Mouse (Mus musculus): ENCODE results near the gene Gm27029. TPM values are rescaled to one million over a fixed set of nuclear protein-coding genes. Genes with fewer than 3 reads are reported as not detected.
"Not testable (repeated sequence)": the region's sequence is repeated elsewhere in the genome, so short reads cannot be mapped to it uniquely, and the experiment has no call there.

Gene Gm27029
- total RNA-seq, 2 experiments from 2014 or later, result 3.5 to 5.2 TPM

DNA sequence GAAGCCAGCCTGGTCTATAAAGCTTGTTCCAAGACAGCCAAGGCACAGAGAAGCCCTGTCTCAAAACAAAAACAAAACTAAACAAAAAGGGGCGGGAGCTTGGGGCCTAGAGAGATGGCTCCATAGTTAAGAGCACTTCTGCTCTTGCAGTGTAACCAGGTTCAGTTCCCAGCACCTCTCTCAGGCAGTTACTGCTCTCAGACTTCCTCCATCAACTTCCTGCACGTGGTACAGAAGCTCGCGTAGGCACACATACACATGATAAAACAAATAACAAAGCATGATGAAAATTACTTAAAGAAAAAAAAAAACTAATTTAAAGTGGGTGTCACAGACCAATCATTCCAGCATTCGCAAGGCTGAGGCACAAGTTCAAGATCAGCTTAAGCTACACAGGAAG, 4.4 kb downstream of the Gm27029 start:
- no peak for DNase-seq

DNA sequence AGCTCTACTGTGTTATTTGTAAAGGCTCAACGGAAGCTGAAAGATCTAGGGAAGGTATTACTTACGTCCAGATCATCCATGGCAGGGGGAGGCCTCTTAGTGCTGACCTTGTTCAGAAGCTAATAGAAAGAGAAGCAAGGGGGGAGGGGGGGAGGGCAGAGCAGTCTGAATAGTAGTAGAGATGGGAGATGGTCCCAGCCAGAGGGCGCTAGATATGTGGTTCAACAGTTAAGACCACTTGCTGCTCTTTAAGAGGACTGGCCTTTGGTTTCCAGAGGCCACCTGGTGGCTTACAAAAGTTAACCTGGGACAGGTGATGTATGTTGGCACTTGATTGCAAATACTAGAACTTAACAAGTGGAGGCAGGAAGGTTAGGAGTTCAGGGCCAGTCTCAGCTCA, 5.0 kb downstream of the Gm27029 start:
- DNase-seq, result no peak

DNA sequence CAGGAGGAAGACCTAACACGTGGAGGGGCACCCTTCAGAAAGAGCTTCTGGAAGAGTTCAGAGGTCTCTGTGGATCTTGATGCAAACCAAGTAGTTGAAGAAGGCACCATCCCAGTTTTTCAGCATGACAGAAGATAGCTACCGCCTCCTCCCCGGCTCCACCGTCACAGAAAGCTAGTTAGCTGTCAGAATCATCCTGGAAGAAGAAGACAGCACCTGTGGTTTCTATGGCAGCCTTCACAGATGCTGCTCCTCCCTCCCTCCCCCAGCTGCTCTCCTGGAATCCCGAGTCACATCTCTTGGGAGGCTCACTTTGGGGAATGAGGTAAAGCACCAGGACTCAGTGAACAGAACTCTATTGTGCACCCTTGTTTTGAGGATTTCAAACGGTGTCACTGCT, 5.6 kb downstream of the Gm27029 start:
- DNase-seq, result no peak

DNA sequence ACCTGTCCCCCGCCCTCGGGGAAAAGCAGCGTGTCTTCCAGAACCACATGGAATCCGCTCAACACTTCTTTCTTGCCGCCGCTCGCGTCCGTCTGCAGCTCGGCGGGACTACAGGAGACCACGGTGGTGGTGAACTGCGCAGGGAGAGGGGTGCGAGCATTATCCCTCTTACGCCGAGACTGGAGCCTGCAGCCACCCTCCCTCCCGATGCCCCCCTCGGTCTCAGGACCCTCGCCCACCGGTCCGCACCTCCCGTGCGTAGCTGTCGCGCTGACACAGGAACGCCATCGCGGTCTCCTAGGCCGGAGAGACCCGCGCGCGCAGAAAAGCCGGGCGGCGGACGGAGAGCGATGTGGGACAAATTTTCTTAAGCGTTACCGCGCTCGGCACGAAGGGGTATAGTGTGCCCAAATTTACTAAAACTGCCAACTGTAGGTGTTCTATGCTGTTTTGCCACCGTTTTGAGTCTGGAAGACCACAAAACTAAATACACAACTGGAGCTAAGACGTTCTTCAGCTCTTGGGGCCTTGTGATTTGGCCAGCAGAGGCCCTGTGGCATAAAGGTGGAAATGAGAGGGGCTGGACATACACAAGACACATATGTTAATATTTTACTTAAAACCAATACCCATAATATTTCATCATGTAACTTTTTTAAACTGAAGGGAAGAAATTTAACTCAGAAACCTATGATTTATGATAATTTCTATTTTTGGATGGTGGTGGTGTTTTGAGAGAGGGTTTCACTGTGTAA, 7.3 kb downstream of the Gm27029 start, which contains the start of gene Aarsd1:
Gene Aarsd1 (minus strand): TSS at position 515 of the 755 bp plus-strand sequence.
- DNase-seq, result peak; percentile 93

DNA sequence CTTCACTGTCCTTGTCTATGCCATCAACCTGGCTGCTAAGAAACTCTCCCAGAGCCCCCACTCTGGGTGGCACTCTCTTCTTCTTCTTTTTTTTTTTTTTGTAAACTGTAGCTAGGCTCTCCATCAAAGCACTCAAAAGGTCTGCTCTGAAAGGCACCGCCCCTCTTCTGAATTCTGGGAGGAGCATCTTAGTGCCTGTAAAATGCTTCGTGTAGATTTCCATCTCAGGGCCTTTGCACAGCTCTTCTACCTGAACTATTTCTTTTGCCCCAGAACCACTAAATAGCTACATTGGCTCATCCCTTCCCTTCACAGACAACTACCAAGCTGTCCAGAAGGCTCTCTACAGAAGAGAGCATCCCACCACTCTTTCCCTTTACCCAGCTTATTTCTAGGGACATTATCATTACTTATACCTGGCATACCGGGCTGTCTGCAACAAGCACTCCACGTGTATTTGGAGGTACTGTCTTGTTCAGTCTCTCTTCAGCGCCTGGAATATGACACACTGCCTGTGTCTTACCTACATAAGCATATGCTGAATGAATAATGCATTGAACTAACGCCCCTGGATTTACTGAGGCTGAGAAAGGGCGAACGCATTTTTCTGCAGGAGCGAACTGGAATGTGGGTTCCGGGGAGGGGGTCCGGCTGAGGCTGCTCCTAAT, 8.0 kb downstream of the Gm27029 start:
- no peak for DNase-seq

DNA sequence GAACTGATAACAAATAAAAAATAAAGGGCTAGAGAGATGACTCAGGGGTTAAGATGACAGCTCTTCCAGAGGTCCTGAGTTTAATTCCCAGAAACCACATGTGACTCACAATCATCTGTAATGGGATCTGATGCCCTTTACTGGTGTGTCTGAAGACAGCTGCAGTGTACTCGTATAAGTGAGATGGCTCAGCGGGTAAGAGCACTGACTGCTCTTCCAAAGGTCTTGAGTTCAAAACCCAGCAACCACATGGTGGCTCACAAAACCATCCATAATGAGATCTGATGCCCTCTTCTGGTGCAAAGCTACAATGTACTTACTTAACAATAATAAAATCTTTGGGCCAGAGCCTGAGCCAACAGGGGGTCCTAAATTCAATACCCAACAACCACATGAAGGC, 9.3 kb downstream of the Gm27029 start:
- DNase-seq, result no peak

DNA sequence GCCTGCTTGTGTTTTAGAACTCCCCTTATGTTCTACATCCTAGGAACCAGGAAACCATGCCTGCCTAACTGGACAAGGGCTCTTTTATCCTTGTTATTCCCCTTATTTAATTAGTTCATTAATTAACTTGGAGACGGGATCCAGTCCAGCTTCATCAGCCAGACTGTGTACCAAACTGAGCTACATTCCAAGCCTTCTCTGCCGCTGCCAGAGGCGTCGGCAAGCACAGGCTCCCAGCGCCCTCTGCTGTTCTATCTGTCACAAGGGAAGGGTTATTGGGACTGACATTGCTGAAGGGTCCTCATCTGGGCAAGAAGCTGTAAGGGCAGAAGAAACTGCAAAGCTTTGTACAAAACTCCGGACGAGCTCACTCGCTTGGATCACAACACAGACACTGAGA, 29.5 kb downstream of the Gm27029 start:
- peak; percentile 78 for DNase-seq

DNA sequence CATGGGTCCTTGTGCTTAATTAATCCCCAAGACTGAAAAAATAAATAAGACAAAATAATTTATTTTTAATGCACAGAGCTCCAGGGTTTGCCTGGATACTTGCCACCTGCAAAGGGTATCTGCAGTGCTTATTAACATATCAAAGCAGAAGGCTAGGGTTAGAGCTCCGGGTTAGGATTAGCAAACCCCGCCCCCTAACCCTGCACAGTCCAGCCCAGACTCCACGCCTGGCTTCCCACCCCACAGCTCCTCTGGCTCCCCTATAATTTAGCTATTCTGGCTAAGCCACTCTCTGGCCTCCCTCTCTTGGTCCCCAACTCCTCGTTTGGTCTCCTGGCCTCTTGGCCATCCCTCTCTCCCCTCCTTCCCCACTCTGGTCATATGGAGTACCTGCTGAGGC, 42.8 kb downstream of the Gm27029 start:
- no peak for DNase-seq

DNA sequence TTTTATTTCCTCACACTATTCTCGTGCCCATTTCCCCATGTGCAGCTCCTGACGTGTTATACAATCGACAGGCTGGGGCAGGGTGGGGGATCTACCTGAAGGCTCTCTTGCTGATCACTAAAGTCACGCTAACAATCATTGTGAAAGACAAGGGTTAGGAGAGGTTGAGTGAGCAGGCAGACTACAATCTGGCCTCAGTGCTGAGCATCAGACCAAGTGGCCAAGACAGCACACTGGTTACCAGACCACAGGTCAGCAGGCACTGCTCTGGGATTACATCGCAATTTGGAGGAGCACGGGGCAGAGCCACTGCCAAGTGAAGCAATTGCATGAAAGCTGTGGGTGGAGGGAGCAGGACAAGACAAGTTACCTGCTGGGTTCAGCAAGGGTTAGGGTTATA, 45.7 kb downstream of the Gm27029 start:
- no peak for DNase-seq

DNA sequence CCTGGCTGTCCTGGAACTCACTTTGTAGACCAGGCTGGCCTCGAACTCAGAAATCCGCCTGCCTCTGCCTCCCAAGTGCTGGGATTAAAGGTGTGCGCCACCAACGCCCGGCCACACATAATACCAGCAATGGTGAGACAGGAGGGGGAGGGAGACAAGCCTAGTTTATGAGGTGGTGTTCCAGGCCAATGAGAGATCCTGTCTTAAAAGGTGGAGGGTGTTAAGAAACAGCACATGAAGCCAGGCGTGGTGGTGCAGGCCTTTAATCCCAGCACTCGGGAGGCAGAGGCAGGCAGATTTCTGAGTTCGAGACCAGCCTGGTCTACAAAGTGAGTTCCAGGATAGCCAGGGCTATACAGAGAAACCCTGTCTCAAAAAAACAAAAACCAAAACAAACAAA, 46.4 kb downstream of the Gm27029 start:
- DNase-seq, result not testable (repeated sequence)

DNA sequence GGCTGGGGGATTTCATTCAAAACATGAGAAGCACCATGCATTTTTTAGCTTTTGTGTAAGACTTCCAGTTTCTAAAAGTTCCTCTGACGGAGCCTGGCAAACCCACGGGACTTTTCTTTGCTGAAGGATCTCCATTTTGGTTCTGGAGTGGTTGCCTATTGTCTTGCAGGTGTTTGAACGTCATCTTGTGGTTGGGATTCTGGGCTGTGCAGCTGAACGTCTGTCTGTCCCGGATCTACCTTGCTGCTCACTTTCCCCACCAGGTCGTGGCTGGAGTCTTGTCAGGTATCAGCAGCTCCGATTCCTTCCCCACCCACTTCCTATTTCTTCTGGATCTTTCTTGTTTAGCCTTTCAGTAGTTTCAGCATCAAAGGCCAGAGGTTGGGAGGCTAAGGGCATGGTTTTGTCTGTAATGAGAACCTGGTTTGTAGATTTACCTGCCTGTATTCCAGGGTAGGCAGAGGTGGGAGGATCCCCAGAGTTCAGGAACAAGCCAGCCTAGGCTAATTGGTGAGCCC, 50.1 kb downstream of the Gm27029 start:
- no peak for DNase-seq

DNA sequence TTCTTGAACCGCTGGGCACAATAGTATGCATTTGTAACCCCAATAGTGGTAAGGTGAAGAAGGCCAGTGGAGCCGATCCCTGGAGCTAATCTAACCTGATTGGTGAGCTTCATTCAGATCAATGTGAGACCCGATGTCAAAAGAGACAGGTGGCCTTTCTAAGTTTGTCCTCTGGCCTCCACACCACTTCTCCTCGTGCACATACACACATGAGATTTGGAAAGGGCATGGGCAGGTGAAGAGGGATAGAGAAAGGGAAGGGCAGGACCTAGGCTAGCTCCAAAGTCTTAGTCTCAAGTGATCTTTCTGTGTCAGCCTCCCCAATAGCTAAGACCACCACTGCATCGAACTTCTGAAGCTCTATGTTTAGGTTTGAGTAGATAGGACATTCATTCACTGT, 54.5 kb downstream of the Gm27029 start:
- DNase-seq, result no peak

DNA sequence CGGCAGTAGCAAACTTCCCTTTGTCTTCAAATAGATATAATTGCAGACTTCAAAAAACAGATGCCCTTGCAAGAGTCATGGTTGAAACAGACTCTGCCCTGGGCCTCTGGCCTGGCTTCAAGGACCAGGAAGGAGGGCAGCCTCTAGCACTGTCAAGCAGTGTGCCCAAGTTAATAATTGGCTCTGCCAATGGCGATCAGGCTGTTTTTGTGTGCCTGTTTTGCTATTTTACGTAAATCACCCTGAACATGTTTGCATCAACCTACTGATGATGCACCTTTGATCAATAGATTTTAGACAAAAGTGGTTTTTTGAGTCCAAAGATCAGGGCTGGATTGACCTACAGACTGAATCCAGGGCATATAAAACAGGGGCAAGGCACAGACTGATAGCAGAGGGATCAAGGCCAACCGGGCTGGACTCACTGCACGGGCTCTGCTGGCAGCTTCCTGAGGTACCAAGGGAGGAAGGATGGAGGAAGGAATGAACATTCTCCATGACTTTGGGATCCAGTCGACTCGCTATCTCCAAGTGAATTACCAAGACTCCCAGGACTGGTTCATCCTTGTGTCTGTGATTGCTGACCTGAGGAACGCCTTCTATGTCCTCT, 57.2 kb downstream of the Gm27029 start, which contains the start of gene G6pc:
Gene G6pc (plus strand): TSS at position 236 of the 610 bp plus-strand sequence.
- DNase-seq, result no peak

DNA sequence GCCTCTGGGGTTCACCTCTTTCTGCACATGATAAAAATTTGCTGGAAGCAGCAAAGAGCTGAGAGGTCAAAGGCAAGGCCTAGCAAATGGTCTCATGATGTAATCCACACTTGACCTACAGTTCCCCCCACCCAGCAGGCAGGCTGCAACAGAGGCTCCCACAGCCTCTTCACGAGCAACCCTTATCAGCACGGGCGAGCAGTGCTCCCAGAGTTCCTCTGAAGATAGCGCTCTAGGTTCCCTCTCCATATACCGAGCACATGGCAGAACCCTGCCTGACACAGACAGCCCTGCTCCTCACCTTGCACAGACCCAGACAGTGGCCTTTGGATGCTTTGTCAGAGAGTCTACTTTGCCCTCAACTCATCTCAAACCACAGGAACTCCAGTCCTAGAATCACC, 60.1 kb downstream of the Gm27029 start:
- DNase-seq, result no peak

DNA sequence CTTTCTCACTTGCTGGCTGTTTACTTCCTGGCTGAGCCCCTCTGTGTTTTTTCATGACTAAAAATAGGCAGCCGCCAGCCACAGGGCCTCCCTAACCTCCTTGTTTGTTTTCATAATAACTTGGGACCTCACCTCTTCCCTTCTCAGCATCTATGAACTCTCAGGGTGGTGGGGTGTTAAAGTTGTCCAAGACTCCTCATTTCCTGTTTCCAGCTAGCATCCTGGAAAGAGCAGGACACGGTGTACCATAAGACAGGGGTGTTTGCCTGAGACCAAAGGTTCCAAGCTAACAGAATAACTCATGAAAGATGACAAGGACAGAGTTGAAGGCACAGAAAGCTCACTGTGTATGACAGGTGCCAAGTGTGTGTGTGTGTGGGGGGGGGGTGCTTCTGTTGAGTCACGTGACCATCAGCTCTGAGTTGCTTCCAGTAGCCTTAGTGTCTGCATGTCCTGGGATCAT, 63.9 kb downstream of the Gm27029 start:
- no peak for DNase-seq

DNA sequence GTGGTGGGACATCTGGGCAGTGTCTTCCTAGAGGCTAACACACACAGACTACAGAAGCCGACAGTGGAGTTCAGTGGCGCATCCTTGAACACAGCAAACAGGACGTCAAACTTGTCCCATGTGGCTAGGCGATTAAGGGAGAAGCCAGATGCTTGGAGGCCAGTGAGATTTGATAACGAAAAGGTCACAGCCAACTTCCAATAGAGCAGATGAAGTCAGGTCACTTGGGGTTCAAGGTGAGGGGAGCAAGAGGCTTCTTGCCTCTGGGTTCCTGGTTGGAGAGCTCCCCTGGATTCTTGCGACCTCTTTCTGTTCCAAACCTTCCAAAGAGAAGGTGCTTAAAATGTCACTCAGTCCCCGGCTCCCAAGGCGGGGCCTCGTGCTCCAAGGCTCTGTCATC, 64.8 kb downstream of the Gm27029 start:
- DNase-seq, result no peak

DNA sequence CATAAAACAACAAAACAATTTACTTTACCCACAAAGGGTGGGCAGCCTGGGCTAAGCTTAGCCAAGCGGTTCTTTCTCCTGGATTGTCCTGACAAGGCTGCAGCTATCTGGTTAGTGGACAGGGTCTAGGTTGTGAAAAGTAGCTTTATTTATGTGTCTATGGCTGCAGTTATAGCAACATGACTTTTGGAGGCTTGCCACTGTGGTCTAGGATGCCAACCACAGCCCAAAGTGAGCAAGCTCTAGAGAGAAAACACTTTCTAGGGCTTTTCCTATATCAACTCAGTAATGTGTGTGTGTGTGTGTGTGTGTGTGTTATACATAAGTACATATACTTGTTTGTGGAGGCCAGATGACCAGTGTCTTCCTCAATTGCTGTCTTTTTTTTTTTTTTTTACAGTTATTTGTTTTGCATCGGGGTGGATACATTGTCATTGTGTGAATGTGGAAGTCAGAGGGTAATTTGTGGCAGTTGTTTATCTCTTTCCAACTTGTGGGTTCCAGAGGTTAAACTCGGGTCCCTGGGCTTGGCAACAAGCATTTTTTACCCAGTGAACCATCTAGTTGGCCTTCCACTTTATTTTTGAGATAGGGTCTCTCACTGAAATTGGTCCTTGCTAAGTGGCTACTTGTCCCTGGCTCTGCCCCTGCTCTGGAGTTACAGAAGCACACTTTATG, 67.0 kb downstream of the Gm27029 start:
- DNase-seq, result no peak

Small RNAs within 50 kb of the gene (microRNA-seq; reads per million reads assigned to microRNA genes)
- gene Mir6929, result 1.0 to 1.9 reads per million in 2 experiments

Other genes with a start within 250 kb of the Gm27029 start
- gene Ccr10, start 249.4 kb downstream of the Gm27029 start, total RNA-seq (2021), result not detected
- 10 to 100 TPM; 17.2 to 17.7 TPM for gene Ezh1, start 198.3 kb downstream of the Gm27029 start, total RNA-seq (2021)
- 10 to 100 TPM; 70.5 to 72.8 TPM for gene Ramp2, start 178.8 kb downstream of the Gm27029 start, total RNA-seq (2021)
- 10 to 100 TPM; 40.1 to 44.3 TPM for gene Vps25, start 171.1 kb downstream of the Gm27029 start, total RNA-seq (2021)
- gene Wnk4, start 164.2 kb downstream of the Gm27029 start, total RNA-seq (2021), result 1 to 10 TPM in 1 of 2 experiments, under 1 TPM in 1; 0.35 to 1.4 TPM
- gene Cntd1, start 145.8 kb downstream of the Gm27029 start, total RNA-seq (2021), result under 1 TPM; 0.14 to 0.18 TPM
- gene Coa3, start 145.7 kb downstream of the Gm27029 start, total RNA-seq (2021), result 10 to 100 TPM; 66.3 to 74.5 TPM
- 10 to 100 TPM; 74.5 to 76.9 TPM for gene Becn1, start 122.5 kb downstream of the Gm27029 start, total RNA-seq (2021)
- gene Psme3, start 108.6 kb downstream of the Gm27029 start, total RNA-seq (2021), result 10 to 100 TPM; 72.4 TPM
- gene Aoc2, start 99.7 kb downstream of the Gm27029 start, total RNA-seq (2021), result 1 to 10 TPM; 1.7 to 2.3 TPM
- 10 to 100 TPM; 25.2 to 31.0 TPM for gene Aoc3, start 94.2 kb downstream of the Gm27029 start, total RNA-seq (2021)
- gene G6pc, start 57.2 kb downstream of the Gm27029 start, total RNA-seq (2021), result under 1 TPM in 1 of 2 experiments, not detected in 1; 0.14 TPM
- 10 to 100 TPM; 17.4 to 17.6 TPM for gene Aarsd1, start 7.2 kb downstream of the Gm27029 start, total RNA-seq (2021)
- gene Rundc1, start 289 bp upstream of the Gm27029 start, total RNA-seq (2021), result 1 to 10 TPM; 6.5 to 6.8 TPM
- gene Ptges3l, start 537 bp upstream of the Gm27029 start, total RNA-seq (2021), result 100 to 1,000 TPM in 1 of 2 experiments, 10 to 100 TPM in 1; 90.6 to 101 TPM
- 10 to 100 TPM; 55.9 to 84.8 TPM for gene Rpl27, start 17.5 kb upstream of the Gm27029 start, total RNA-seq (2021)
- gene Ifi35, start 23.6 kb upstream of the Gm27029 start, total RNA-seq (2021), result 1 to 10 TPM; 6.6 to 7.2 TPM
- 1 to 10 TPM; 5.0 to 5.8 TPM for gene Rnd2, start 40.2 kb upstream of the Gm27029 start, total RNA-seq (2021)
- 10 to 100 TPM; 39.4 to 50.2 TPM for gene Vat1, start 41.4 kb upstream of the Gm27029 start, total RNA-seq (2021)
- 1 to 10 TPM; 1.9 to 4.6 TPM for gene Brca1, start 127.2 kb upstream of the Gm27029 start, total RNA-seq (2021)
- 10 to 100 TPM; 73.1 to 81.8 TPM for gene Nbr1, start 127.4 kb upstream of the Gm27029 start, total RNA-seq (2021)
- 1 to 10 TPM; 2.4 to 2.9 TPM for gene Tmem106a, start 157.4 kb upstream of the Gm27029 start, total RNA-seq (2021)
- gene Gm11634, start 174.5 kb upstream of the Gm27029 start, total RNA-seq (2021), result not detected
- gene Rdm1, start 202.4 kb upstream of the Gm27029 start, total RNA-seq (2021), result 10 to 100 TPM; 18.0 to 20.9 TPM
- gene Arl4d, start 240.7 kb upstream of the Gm27029 start, total RNA-seq (2021), result 10 to 100 TPM in 1 of 2 experiments, 1 to 10 TPM in 1; 7.1 to 10.7 TPM

Data from gastrocnemius, postnatal 10 days (tissue).